Mouse (Mus musculus): ENCODE data around the gene Trim28. TPM values are rescaled to one million over a fixed set of nuclear protein-coding genes. Genes with fewer than 3 reads are reported as not detected.

Gene Trim28
- total and polyA plus RNA-seq, 2 experiments from 2014 or later = 190 to 650 TPM

DNA sequence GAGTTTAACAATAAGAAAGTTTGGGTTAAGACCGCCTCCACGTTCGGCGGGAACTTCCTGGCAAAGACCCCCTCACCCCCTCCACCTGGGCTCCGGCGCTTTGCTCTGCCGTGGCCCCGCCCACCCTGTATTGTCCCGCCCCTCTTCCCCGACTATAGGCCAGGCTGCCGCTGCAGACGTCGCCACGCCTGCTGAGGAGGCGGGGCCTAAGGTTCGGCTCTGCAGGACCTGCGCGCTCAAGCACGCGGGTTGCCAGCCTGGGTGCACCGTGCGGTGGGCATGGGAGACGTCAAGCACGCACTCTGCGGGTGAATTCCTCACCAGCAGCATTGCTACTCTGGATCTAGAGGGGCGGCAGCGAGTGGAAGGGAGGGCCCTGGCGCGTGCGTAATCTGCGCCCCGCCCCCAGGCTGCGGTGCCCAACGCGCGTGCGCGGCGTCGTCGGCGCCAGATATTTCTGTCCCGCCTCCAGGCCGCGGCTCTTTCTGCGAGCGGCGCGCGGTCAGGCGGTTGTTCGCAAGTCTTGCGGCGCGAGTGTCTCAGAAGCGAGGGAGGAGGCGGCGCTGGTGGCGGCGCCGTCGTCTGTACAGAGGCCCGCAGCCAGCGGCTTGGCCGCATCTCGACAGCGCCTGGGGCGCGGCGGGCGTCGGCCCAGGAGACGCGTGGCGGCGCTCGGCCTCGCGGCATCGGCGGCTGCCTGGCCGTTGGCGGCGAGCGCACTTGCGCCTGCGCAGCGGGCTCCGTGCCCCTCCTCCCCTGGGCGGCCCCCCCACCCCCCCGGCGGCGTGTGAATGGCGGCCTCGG, 25.2 kb downstream of the Trim28 start:
- Histone ChIP-seq H3K4me2 (ENCODE audit: low read depth, low read length, poor library complexity, severe bottlenecking) (peak overlapping the region; percentile 96), H3K9me3 (ENCODE audit: low read length) (no peaks in the 10 kb centered on the region), H3K4me1 (ENCODE audit: insufficient read depth, low read length) (peaks cover 5% of the 10 kb centered on the region; the same call in 1 of the 2 replicates), H3K36me3 (ENCODE audit: insufficient read depth, low read length) (peaks cover 26% of the 10 kb centered on the region), H3K27me3 (ENCODE audit: insufficient read depth, low read length) (no peaks in the 10 kb centered on the region), H3K4me3 (ENCODE audit: low read depth, low read length) (peak overlapping the region; percentile 85), H3K9ac (replicated peaks; ENCODE audit: low read length, poor library complexity, severe bottlenecking) (peak overlapping the region; percentile 93), H3K27ac (ENCODE audit: low read depth, low read length) (peak overlapping the region; percentile 99)
- ATAC-seq (ENCODE audit: low FRiP score) (peak; percentile 92), DNase-seq (ENCODE audit: low spot score) (peak; percentile 97)
- TF ChIP-seq CTCF (IDR thresholded peaks at IDR 0.05) = peak; percentile 28
- under 1% methylated on average over 78 of the region's 95 CpGs for WGBS

DNA sequence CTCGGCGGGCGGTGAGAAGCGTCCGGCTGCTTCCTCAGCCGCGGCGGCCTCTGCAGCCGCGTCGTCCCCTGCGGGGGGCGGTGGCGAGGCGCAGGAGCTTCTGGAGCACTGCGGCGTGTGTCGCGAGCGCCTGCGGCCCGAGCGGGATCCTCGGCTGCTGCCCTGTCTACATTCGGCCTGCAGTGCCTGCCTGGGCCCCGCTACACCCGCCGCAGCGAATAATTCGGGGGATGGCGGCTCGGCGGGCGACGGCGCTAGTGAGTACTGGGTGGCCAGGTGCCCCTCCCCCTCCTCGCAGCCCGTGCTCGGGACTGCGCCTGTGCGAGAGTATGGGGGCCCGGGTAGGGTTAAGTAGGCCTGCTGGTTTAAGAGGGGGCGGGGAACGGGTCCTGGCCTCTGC, 25.9 kb downstream of the Trim28 start:
- peaks cover 5% of the 10 kb centered on the region; the same call in 1 of the 2 replicates for H3K4me1 ChIP-seq (ENCODE audit: insufficient read depth, low read length)
- under 1% methylated on average over 38 of the region's 44 CpGs for WGBS
- ATAC-seq (ENCODE audit: low FRiP score) = peak; percentile 67
- H3K27ac ChIP-seq (ENCODE audit: low read depth, low read length) = peak overlapping the region; percentile 99
- H3K36me3 ChIP-seq (ENCODE audit: insufficient read depth, low read length) = peaks cover 33% of the 10 kb centered on the region
- H3K9me3 ChIP-seq (ENCODE audit: low read length) = no peaks in the 10 kb centered on the region
- peak overlapping the region; percentile 85 for H3K4me3 ChIP-seq (ENCODE audit: low read depth, low read length)
- peak overlapping the region; percentile 93 for H3K9ac ChIP-seq (replicated peaks; ENCODE audit: low read length, poor library complexity, severe bottlenecking)
- DNase-seq (ENCODE audit: low spot score) = peak; percentile 85
- peak overlapping the region; percentile 96 for H3K4me2 ChIP-seq (ENCODE audit: low read depth, low read length, poor library complexity, severe bottlenecking)
- H3K27me3 ChIP-seq (ENCODE audit: insufficient read depth, low read length) = no peaks in the 10 kb centered on the region
- peak; percentile 53; the same call in 1 of the 2 replicates for TF ChIP-seq CTCF (IDR thresholded peaks at IDR 0.05)

DNA sequence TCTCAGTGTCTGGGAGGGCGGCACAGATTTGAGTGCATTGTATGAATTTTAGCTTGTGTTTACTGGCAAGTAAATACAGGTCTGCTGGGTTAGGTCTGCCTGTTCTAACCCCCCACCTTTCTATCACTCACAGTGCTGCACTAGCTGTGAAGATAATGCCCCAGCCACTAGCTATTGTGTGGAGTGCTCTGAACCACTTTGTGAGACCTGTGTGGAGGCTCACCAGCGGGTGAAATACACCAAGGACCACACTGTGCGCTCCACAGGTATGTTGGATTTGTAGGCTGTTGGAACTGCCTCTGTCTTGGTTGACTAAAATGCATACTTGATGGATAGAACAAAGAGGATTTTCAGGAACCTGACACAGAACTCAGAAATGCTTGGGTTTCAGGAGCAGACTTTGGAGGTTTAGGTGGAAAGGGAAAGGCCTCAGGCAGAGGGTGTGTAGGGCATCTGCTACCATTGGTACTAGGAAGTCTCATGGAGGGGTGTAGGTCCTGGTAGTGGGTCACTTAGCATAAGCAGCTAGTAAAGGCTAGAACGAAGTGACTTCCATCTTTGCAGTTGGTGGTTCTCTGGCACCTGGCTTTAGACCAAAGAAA, 26.7 kb downstream of the Trim28 start:
- 33% methylated on average over 4 of the region's 4 CpGs for WGBS

DNA sequence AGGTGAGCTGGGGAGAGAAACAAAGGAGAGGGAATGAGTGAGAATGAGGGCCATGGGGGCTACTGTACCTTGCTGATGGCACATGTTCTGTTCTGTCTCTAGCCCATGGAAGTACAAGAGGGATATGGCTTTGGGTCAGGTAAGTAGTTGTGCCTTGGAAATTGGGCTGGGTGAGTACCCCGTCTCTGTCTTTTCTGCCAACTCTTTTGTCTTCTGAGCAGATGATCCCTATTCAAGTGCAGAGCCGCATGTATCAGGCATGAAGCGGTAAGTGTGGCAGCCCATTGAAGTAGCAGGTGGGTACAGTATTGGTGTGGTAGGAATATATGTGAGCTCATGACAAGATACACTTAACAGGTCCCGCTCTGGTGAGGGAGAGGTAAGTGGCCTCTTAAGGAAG, 30.1 kb downstream of the Trim28 start:
- no peak overlapping the region for H3K27ac ChIP-seq (ENCODE audit: low read depth, low read length)
- no peak overlapping the region for H3K9ac ChIP-seq (replicated peaks; ENCODE audit: low read length, poor library complexity, severe bottlenecking)
- no peak for DNase-seq (ENCODE audit: low spot score)
- peaks cover 11% of the 10 kb centered on the region for H3K4me1 ChIP-seq (ENCODE audit: insufficient read depth, low read length)
- no peak for ATAC-seq (ENCODE audit: low FRiP score)
- H3K9me3 ChIP-seq (ENCODE audit: low read length) = no peaks in the 10 kb centered on the region
- no peak overlapping the region for H3K4me3 ChIP-seq (ENCODE audit: low read depth, low read length)
- H3K27me3 ChIP-seq (ENCODE audit: insufficient read depth, low read length) = no peaks in the 10 kb centered on the region
- 86% methylated on average over 4 of the region's 4 CpGs for WGBS
- TF ChIP-seq CTCF (IDR thresholded peaks at IDR 0.05) = no peak
- peaks cover 57% of the 10 kb centered on the region for H3K36me3 ChIP-seq (ENCODE audit: insufficient read depth, low read length)
- no peak overlapping the region for H3K4me2 ChIP-seq (ENCODE audit: low read depth, low read length, poor library complexity, severe bottlenecking)

More for the DNA sequence above, 26.7 kb downstream of the Trim28 start:
- Histone ChIP-seq H3K4me1 (ENCODE audit: insufficient read depth, low read length) (peaks cover 5% of the 10 kb centered on the region; the same call in 1 of the 2 replicates), H3K27ac (ENCODE audit: low read depth, low read length) (peak overlapping the region; percentile 99), H3K9ac (replicated peaks; ENCODE audit: low read length, poor library complexity, severe bottlenecking) (peak overlapping the region; percentile 93), H3K27me3 (ENCODE audit: insufficient read depth, low read length) (no peaks in the 10 kb centered on the region), H3K36me3 (ENCODE audit: insufficient read depth, low read length) (peaks cover 41% of the 10 kb centered on the region), H3K4me3 (ENCODE audit: low read depth, low read length) (peak overlapping the region; percentile 85), H3K4me2 (ENCODE audit: low read depth, low read length, poor library complexity, severe bottlenecking) (peak overlapping the region; percentile 96), H3K9me3 (ENCODE audit: low read length) (no peaks in the 10 kb centered on the region)
- TF ChIP-seq CTCF (IDR thresholded peaks at IDR 0.05) = no peak
- ATAC-seq (ENCODE audit: low FRiP score) (no peak), DNase-seq (ENCODE audit: low spot score) (no peak)

DNA sequence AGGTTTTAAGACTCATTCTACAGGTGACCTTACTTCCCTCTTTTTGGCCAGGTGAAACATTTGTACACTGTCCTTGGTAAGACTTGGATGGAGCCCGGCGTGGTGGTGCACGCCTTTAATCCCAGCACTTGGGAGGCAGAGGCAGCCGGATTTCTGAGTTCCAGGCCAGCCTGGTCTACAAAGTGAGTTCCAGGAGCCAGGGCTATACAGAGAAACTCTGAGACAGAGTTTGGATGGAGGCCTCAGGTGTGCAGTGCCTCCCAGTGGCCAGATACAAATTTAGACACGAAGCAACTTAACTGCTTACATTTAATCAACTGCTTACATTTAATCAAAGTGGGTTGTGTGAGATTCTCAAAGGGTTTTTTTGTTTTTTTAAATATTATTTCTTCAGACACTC, 32.2 kb downstream of the Trim28 start:
- H3K27me3 ChIP-seq (ENCODE audit: insufficient read depth, low read length) = no peaks in the 10 kb centered on the region
- peaks cover 63% of the 10 kb centered on the region for H3K36me3 ChIP-seq (ENCODE audit: insufficient read depth, low read length)
- ATAC-seq (ENCODE audit: low FRiP score) (no peak), DNase-seq (ENCODE audit: low spot score) (peak; percentile 51)
- H3K27ac ChIP-seq (ENCODE audit: low read depth, low read length) = no peak overlapping the region
- H3K4me2 ChIP-seq (ENCODE audit: low read depth, low read length, poor library complexity, severe bottlenecking) = no peak overlapping the region
- no peak overlapping the region for H3K4me3 ChIP-seq (ENCODE audit: low read depth, low read length)
- H3K4me1 ChIP-seq (ENCODE audit: insufficient read depth, low read length) = peaks cover 6% of the 10 kb centered on the region
- 67% methylated on average over 5 of the region's 5 CpGs for WGBS
- H3K9me3 ChIP-seq (ENCODE audit: low read length) = no peaks in the 10 kb centered on the region
- TF ChIP-seq CTCF (IDR thresholded peaks at IDR 0.05) = peak; percentile 68
- H3K9ac ChIP-seq (replicated peaks; ENCODE audit: low read length, poor library complexity, severe bottlenecking) = no peak overlapping the region

DNA sequence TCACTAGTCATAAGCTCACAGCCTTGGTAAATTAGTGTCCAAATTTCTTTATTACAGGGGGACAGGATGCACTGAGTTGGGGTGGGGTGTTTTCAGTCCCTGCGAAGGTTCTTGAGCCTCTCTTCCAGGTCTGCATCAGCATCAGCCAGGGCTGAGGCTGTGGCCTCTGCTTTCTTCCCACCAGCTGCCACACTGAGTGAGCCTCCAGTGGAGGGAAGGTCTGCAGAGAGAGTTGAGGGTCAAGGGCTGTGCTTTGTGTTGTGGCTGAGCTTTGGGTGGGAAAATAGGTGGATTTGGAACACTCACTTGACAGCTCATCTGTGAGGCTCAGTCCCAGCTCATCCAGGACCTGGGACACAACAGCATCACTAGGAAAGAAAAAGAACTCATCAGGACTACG, 33.1 kb downstream of the Trim28 start:
- Histone ChIP-seq H3K9me3 (ENCODE audit: low read length) (no peaks in the 10 kb centered on the region), H3K27ac (ENCODE audit: low read depth, low read length) (no peak overlapping the region), H3K4me2 (ENCODE audit: low read depth, low read length, poor library complexity, severe bottlenecking) (no peak overlapping the region), H3K4me1 (ENCODE audit: insufficient read depth, low read length) (peaks cover 6% of the 10 kb centered on the region), H3K36me3 (ENCODE audit: insufficient read depth, low read length) (peaks cover 64% of the 10 kb centered on the region), H3K9ac (replicated peaks; ENCODE audit: low read length, poor library complexity, severe bottlenecking) (no peak overlapping the region), H3K4me3 (ENCODE audit: low read depth, low read length) (no peak overlapping the region), H3K27me3 (ENCODE audit: insufficient read depth, low read length) (no peaks in the 10 kb centered on the region)
- no peak for ATAC-seq (ENCODE audit: low FRiP score)
- no peak for TF ChIP-seq CTCF (IDR thresholded peaks at IDR 0.05)
- DNase-seq (ENCODE audit: low spot score) = no peak
- WGBS = 78% methylated on average over 2 of the region's 2 CpGs

Measured in midbrain, postnatal 0 days (tissue).